Mouse (Mus musculus) thymus, postnatal 4 days (tissue): ENCODE measurements around the gene Itga2b.

ENCODE experiments used
- DNase-seq: peaks from one replicate; pipeline ENCODE4 v3.0.0; 2021

Itga2b gene

GRCm38 (mm10) chr11:102435754-102436470 is 34.0 kb downstream of the Itga2b start:
- DNase-seq = no peak

GRCm38 (mm10) chr11:102434816-102435705 is 34.9 kb downstream of the Itga2b start:
- DNase-seq = no peak

- DNase-seq = peak; percentile 89
Measured at GRCm38 (mm10) chr11:102434406-102434805, 35.5 kb downstream of the Itga2b start.

GRCm38 (mm10) chr11:102433866-102434265 is 36.1 kb downstream of the Itga2b start:
- DNase-seq = no peak

- no peak for DNase-seq
Measured at GRCm38 (mm10) chr11:102432896-102433295, 37.0 kb downstream of the Itga2b start.

GRCm38 (mm10) chr11:102432115-102432843 is 37.6 kb downstream of the Itga2b start:
- DNase-seq = peak; percentile 24

- no peak for DNase-seq
Measured at GRCm38 (mm10) chr11:102431728-102432114, 38.2 kb downstream of the Itga2b start.

- peak; percentile 88 for DNase-seq
Measured at GRCm38 (mm10) chr11:102431018-102431645, 38.8 kb downstream of the Itga2b start.

GRCm38 (mm10) chr11:102430121-102431017 is 39.6 kb downstream of the Itga2b start, which contains the start of gene Grn:
Gene Grn (plus strand): TSS chr11:102430315.
- peak; percentile 66 for DNase-seq

- DNase-seq = no peak
Measured at GRCm38 (mm10) chr11:102429551-102429950, 40.4 kb downstream of the Itga2b start.

GRCm38 (mm10) chr11:102428981-102429540 is 40.9 kb downstream of the Itga2b start:
- no peak for DNase-seq

GRCm38 (mm10) chr11:102425555-102426316 is 44.2 kb downstream of the Itga2b start:
- no peak for DNase-seq

GRCm38 (mm10) chr11:102424666-102425065 is 45.3 kb downstream of the Itga2b start:
- no peak for DNase-seq

GRCm38 (mm10) chr11:102421559-102421958 is 48.4 kb downstream of the Itga2b start:
- DNase-seq = no peak

GRCm38 (mm10) chr11:102418887-102419286 is 51.0 kb downstream of the Itga2b start:
- DNase-seq = no peak

GRCm38 (mm10) chr11:102417160-102417559 is 52.8 kb downstream of the Itga2b start:
- DNase-seq = no peak

- no peak for DNase-seq
Measured at GRCm38 (mm10) chr11:102415034-102415802, 54.7 kb downstream of the Itga2b start.

GRCm38 (mm10) chr11:102413059-102413458 is 56.9 kb downstream of the Itga2b start:
- DNase-seq = no peak

GRCm38 (mm10) chr11:102411704-102412103 is 58.2 kb downstream of the Itga2b start:
- peak; percentile 91 for DNase-seq

GRCm38 (mm10) chr11:102411061-102411460 is 58.9 kb downstream of the Itga2b start:
- DNase-seq = no peak
